Mouse (Mus musculus) cerebellum, postnatal 14 days (tissue): ENCODE measurements around the gene Olfr1337.

Experiments
- DNase-seq, 2 experiments: peaks; one replicate each; pipeline ENCODE4 v3.0.0; 2021; ENCODE audit warnings: mixed read lengths in 2 of 2

Olfr1337 gene

DNA sequence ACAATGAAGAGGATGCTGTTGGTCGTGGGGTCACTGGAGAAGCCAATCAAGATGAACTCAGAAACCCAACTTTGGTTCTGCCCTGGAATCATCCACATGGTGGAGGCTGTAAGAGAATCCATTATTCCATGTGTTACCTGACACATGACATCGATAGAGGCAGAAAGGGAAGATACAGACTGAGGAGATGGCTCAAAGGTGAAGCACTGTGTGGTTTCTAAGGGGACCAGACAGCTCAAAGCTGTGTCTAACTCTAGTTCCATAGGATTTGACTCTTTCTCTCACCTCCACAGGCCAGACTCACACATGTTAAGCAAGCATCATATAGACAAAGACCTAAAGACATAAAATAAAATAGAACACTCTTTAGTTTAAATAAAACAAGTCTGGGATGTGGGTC lies at the start of gene Olfr1337:
Gene Olfr1337 (minus strand): TSS at position 101 of the 400 bp plus-strand sequence.
- DNase-seq, result no peak

DNA sequence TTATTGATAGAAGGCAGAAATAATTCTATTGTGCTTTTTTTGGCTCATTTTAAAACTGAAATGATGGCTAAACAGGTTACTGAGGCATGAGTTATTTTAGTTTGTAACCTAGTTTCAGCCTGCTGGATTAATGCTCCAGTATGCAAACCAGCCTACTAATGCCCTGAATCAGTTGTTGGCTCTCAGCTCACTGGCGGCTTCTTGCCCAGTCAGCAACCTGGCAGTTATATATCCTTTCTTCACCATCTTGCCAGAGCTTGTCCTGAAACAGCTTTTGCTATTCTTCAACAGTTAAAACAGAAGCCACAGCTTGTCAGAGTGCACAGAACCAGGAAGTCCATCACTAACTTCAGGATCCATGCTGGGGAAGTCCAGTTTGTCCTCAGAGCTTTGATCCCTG lies 36.5 kb upstream of the Olfr1337 start:
- DNase-seq, result peak; percentile 52 to 69

DNA sequence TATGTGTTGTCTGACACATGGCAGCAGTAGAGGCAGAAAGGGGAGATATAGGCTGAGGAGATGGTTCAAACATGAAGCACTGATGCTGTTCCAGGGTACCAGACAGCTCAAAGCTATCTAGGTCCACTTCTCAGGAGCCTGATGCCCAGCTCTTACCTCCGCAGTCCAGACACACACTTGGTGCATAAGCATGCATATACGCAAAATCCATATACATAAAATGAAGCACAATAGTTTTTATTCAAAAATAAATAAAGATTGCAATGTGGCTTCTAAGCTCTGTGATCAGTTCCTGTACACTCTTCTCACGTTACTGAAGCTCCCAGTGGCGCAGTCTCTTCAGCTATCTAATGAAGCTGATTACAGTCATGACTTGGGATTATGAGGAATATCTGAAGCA lies 27.5 kb upstream of the Olfr1337 start, which contains the start of gene Olfr1335:
Gene Olfr1335 (minus strand): TSS at position 101 of the 400 bp plus-strand sequence.
- no peak for DNase-seq

DNA sequence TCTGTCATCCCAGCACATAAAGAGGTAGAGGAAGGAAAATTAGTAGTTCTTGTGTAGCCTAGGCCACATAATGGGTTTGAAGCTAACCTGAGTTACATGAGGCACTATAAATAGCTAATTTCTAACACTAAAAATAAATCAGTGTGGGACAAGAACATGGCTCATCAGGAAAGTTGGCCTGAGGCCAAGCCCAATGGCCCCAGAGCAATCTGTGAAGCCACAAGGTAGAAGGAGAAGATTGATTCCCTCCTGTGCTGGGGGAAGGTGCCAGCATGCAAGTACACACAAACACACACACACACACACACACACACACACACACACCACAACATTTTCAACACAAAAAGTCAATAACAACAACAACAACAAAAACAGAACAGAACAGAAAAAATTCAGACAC lies 10.4 kb upstream of the Olfr1337 start:
- DNase-seq, result peak; percentile 61 to 64

DNA sequence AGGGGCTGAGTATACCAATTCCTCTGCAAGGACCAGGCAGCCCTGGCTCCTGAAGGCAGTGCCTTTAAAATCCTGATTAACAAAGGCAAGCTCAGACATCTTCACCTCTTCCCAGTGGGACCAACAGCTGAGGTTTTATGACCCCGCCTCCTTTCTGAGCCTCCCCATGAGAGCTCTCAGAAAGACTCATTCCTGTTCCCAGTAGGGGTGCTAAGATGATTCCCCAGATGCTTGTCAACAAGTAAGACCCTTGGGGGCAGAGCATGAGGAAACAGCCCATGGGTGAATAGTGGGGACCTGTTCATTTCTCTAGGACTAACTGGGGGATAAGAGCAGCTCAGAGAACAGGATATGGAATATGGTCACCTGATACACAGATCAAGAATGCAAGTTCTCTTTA lies 23.7 kb downstream of the Olfr1337 start, which contains the start of gene Olfr1338:
Gene Olfr1338 (minus strand): TSS at position 101 of the 400 bp plus-strand sequence.
- no peak for DNase-seq

DNA sequence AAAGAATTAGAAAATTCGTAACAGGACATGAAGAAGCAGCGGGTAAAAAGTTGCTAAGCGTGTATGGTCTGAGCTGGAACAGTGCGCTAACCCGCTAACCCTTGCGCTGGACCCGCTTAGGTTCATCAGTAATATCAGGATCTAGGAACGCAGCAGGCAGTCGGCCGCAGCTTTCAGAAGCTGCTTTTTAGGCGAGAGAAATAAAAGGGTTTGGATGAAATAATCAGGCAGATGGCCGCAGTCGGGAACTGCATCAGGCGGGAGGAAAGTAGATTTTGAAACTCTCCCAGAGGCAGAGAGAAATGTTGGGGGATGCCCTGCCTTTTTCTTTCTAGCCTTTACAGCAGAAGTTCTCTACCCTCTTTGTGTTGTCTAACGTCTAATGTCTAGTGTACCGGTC lies 40.5 kb downstream of the Olfr1337 start:
- peak; percentile 32 to 52 for DNase-seq

DNA sequence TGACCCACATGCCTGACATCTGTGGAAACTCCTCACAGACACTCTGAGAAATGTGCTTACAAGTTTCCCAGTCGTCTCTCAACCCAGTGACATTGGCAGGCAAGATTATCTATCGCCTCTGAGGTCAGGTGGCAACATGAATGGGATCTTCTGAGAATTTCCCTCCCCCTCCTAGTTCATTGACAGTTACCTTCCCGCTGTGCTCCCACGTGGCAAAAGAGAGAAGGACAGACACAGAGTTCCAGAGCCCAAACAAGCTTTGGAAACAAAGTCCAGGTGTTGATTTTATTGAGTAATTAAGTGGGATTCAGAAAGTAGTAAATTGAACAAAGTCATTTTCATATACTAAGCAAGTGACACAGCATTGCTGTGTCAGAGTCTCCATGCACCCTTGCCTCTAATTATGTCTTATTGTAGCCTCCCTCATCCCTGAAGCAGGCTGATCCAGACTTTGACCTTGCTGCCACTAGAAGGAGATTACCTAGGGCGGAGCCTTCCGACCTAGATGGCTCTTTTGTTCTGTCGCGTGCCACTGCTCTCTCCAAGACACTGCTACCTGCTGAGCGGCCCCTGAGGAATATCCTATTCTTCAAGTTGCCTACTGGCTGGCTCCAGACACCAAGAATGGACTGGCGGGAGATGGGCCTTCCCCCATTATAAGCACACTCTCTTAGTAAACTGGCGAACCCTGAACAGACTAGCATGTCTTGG lies 41.2 kb downstream of the Olfr1337 start:
- no peak for DNase-seq

DNA sequence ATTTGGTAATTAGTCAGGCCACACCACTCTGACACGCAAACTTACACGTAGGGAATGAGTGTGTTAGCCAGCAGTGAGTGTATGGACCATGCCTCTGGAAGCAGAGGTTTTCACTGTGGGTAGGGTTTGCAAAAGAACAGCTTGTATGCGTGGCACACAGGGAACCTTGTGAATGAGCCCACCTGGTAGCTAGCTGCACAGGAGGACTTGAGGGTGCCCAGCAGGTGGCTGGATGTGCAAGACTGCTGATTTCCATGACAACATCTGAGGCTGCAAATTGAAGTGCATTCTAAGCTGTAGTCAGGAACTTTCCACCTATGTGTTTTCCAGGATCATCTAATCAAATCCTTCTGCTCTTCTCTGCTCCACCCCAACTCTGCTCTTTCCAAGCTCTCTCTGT lies 42.8 kb downstream of the Olfr1337 start:
- no peak for DNase-seq

DNA sequence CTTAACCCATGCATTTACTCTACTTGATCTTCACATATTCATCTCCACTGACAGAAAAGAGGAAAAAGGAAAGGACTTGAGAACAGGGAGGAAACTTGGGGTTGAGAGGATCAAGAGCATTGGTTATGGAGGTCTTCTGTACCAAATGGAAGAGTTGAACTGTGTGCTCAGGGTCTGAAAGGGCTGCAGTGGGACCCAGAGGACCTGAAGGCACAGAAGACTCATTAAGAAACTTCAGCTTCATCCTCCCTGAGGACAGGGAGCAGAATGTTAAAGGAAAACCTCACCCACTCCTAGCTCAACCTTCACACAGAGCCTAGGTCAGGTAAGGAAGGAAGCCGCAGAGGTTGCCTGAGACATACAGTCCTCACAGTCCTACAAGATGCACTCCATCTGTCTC lies 50.5 kb downstream of the Olfr1337 start, which contains the start of gene Olfr1339:
Gene Olfr1339 (plus strand): TSS at position 301 of the 400 bp plus-strand sequence.
- DNase-seq, result no peak
